Mouse (Mus musculus): ENCODE results near the gene Rhoh.

- TF ChIP-seq POLR2A (IDR thresholded peaks at IDR 0.05; ENCODE audit: insufficient read depth, low read depth, low read length) (no peak), CTCF (IDR thresholded peaks at IDR 0.05) (no peak), EP300 (IDR thresholded peaks at IDR 0.05; ENCODE audit: insufficient read depth, low read depth, low read length) (no peak)
These were observed 72.8 kb downstream of the Rhoh start for GRCm38 (mm10) chr5:65933764-65934163.
